ENCODE assay signal across 9 mouse cellular contexts in the genomic region with DNA sequence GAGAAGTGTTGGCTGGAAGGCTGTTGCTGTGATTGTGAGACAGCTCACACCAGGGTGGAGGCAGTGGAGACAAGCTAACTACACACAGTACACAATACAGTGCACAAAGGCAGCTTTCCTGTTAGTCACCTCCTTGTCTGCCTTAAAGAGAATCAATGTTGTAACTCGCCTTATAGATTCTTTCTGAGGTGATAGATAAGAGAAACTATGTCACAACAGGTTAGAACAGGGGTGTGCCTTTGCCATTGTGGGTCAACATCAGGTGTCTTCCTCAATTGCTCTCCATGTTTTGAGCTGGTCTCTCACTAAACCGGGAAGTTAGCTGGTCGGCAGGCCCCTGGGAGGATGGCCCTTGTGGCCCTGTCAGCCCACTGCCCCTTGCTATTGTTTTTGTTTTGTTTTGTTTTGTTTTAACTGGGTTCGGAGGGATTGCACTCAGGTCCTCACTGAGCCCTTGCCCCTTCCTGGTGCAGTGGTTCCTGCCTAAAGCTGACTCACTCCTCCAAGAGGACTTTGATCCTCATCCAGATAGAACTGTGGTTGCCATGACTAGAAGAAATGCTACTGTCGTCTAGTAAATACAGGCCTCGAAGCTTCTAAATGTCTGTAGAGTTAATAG. TPM values are rescaled to one million over a fixed set of nuclear protein-coding genes. Genes with fewer than 3 reads are reported as not detected.
DNase-seq lines count a peak whose midpoint lies in the region; ATAC-seq and TF ChIP-seq lines count a peak whose summit lies in the region.
"Had no signal": no experiment of that assay in that cellular context is flagged by ENCODE, and none has a peak within 500 bp of the region (broad histone marks: within the 10 kb centered on the region; RNA-seq: fewer than 3 reads in every experiment).

No protein-coding gene starts in this region.

- no peak overlapping the region for H3K9ac ChIP-seq in midbrain, embryonic 15.5 days
- H3K9ac ChIP-seq in hindbrain, postnatal 0 days (replicated peaks; ENCODE audit: low read length) = no peak overlapping the region
- no peak overlapping the region for H3K9ac ChIP-seq in neural tube, embryonic 15.5 days (replicated peaks)

- intact Hi-C loops in left cerebral cortex, postnatal 4 days (cut with DNase I) = loop anchor here (10.0 kb wide), 1 partner anchor 337 kb away; no protein-coding TSS in a partner anchor

- ATAC-seq in midbrain, embryonic 15.5 days (replicated peaks) = no peak
- ATAC-seq in hindbrain, postnatal 0 days = no peak
- no peak for ATAC-seq in neural tube, embryonic 15.5 days (ENCODE audit: low FRiP score)

- no peak for TF ChIP-seq CTCF in hindbrain, postnatal 0 days (IDR thresholded peaks at IDR 0.05; ENCODE audit: low read depth)

- no peaks in the 10 kb centered on the region for H3K36me3 ChIP-seq in midbrain, embryonic 15.5 days (replicated peaks)
- H3K36me3 ChIP-seq in midbrain, embryonic 10.5 days = no peaks in the 10 kb centered on the region
- no peaks in the 10 kb centered on the region for H3K36me3 ChIP-seq in hindbrain, postnatal 0 days (ENCODE audit: insufficient read depth, low read length)
- H3K36me3 ChIP-seq in neural tube, embryonic 15.5 days = no peaks in the 10 kb centered on the region

- DNase-seq in heart, adult 11 months = peak; percentile 85
- no peak for DNase-seq in heart, adult 18-20 months
- DNase-seq in midbrain, embryonic 10.5 days (ENCODE audit: low spot score) = no peak
- DNase-seq in hindbrain, postnatal 0 days (ENCODE audit: low spot score) = no peak
- no peak for DNase-seq in left cerebral cortex, postnatal 4 days
- DNase-seq in embryo, embryonic 10.5 days (ENCODE audit: low spot score) = no peak
- DNase-seq: cerebellum, postnatal 14 days had no signal

- 62% methylated on average over 6 of the region's 6 CpGs for WGBS in midbrain, embryonic 15.5 days
- 67% methylated on average over 6 of the region's 6 CpGs for WGBS in midbrain, embryonic 10.5 days
- WGBS in hindbrain, postnatal 0 days = 56% methylated on average over 6 of the region's 6 CpGs
- 61% methylated on average over 6 of the region's 6 CpGs for WGBS in neural tube, embryonic 15.5 days

- peaks cover 15% of the 10 kb centered on the region for H3K4me1 ChIP-seq in midbrain, embryonic 15.5 days
- H3K4me1 ChIP-seq in midbrain, embryonic 10.5 days = peaks cover 30% of the 10 kb centered on the region
- peaks cover 8% of the 10 kb centered on the region; the same call in 1 of the 2 replicates for H3K4me1 ChIP-seq in hindbrain, postnatal 0 days (ENCODE audit: insufficient read depth, low read length)
- peaks cover 23% of the 10 kb centered on the region for H3K4me1 ChIP-seq in neural tube, embryonic 15.5 days

- H3K27ac ChIP-seq in midbrain, embryonic 15.5 days = no peak overlapping the region
- no peak overlapping the region for H3K27ac ChIP-seq in midbrain, embryonic 10.5 days (replicated peaks)
- no peak overlapping the region for H3K27ac ChIP-seq in hindbrain, postnatal 0 days
- H3K27ac ChIP-seq in neural tube, embryonic 15.5 days (replicated peaks) = no peak overlapping the region

- H3K9me3 ChIP-seq in midbrain, embryonic 15.5 days = no peaks in the 10 kb centered on the region
- no peaks in the 10 kb centered on the region for H3K9me3 ChIP-seq in midbrain, embryonic 10.5 days (replicated peaks)
- no peaks in the 10 kb centered on the region for H3K9me3 ChIP-seq in hindbrain, postnatal 0 days (ENCODE audit: low read length)
- no peaks in the 10 kb centered on the region for H3K9me3 ChIP-seq in neural tube, embryonic 15.5 days (replicated peaks)

- peak overlapping the region; percentile 18; the same call in 1 of the 2 replicates for H3K4me2 ChIP-seq in midbrain, embryonic 15.5 days
- H3K4me2 ChIP-seq in hindbrain, postnatal 0 days (ENCODE audit: low read depth, low read length) = peak overlapping the region; percentile 44
- H3K4me2 ChIP-seq in neural tube, embryonic 15.5 days = peak overlapping the region; percentile 35; the same call in 1 of the 2 replicates

- no peak overlapping the region for H3K4me3 ChIP-seq in midbrain, embryonic 15.5 days
- H3K4me3 ChIP-seq in midbrain, embryonic 10.5 days = no peak overlapping the region
- no peak overlapping the region for H3K4me3 ChIP-seq in hindbrain, postnatal 0 days (ENCODE audit: low read length)
- no peak overlapping the region for H3K4me3 ChIP-seq in neural tube, embryonic 15.5 days (replicated peaks)

- H3K27me3 ChIP-seq in midbrain, embryonic 15.5 days (replicated peaks) = no peaks in the 10 kb centered on the region
- H3K27me3 ChIP-seq in midbrain, embryonic 10.5 days (ENCODE audit: low read depth, poor library complexity, severe bottlenecking) = no peaks in the 10 kb centered on the region
- no peaks in the 10 kb centered on the region for H3K27me3 ChIP-seq in hindbrain, postnatal 0 days (ENCODE audit: insufficient read depth, low read length)
- no peaks in the 10 kb centered on the region for H3K27me3 ChIP-seq in neural tube, embryonic 15.5 days (replicated peaks)

RNA-seq across cellular contexts. Expression of a gene that starts 3.4 kb away (rescaled TPM):
- 10 to 100 TPM; 12.5 to 14.3 TPM for total RNA-seq in heart, adult 18-20 months (2021)
- 1.6 and 1.8 TPM in 2 replicates for polyA plus RNA-seq in midbrain, embryonic 15.5 days (2015; fragmentation: Nextera tagmentation; extraction: Ambion mirVana)
- polyA plus RNA-seq in midbrain, embryonic 10.5 days (2016; fragmentation: Nextera tagmentation; extraction: Ambion mirVana) = 1.5 and 1.7 TPM in 2 replicates
- total RNA-seq in hindbrain, postnatal 0 days (2014; rRNA removed) = 14.3 and 14.8 TPM in 2 replicates
- polyA plus RNA-seq in hindbrain, postnatal 0 days (2015; fragmentation: Nextera tagmentation; extraction: Ambion mirVana) = 1.5 and 1.8 TPM in 2 replicates
- 1.8 and 2.4 TPM in 2 replicates for polyA plus RNA-seq in neural tube, embryonic 15.5 days (2015; fragmentation: Nextera tagmentation; extraction: Ambion mirVana)
- total RNA-seq in left cerebral cortex, postnatal 4 days (2021) = 10 to 100 TPM; 16.4 to 17.2 TPM
